Mouse (Mus musculus) megakaryocyte, embryonic 14.5 days (primary cell): ENCODE results near the gene Cdon.

ENCODE experiments used
- FLI1 ChIP-seq: IDR thresholded peaks from 2 replicates; pipeline ENCODE4 v1.6.1; 2012; ENCODE audit warnings: low read length, inconsistent platforms, mixed read lengths
- GATA1 ChIP-seq: IDR thresholded peaks from 3 replicates; pipeline ENCODE4 v1.6.1; 2012; ENCODE audit warnings: mixed read lengths, low read length, inconsistent platforms, borderline replicate concordance

- TF ChIP-seq GATA1 (no peak), FLI1 (no peak)
Measured at GRCm38 (mm10) chr9:35403490-35403889, 17.4 kb upstream of the Cdon start.
